Mouse (Mus musculus): ENCODE measurements at regions not wholly inside any gene's neighbourhood (a gene's known extent, or its start where the extent isn't known, plus 50 kb on each side); places are given as distances from the start of the nearest gene placed in this dataset.

DNA sequence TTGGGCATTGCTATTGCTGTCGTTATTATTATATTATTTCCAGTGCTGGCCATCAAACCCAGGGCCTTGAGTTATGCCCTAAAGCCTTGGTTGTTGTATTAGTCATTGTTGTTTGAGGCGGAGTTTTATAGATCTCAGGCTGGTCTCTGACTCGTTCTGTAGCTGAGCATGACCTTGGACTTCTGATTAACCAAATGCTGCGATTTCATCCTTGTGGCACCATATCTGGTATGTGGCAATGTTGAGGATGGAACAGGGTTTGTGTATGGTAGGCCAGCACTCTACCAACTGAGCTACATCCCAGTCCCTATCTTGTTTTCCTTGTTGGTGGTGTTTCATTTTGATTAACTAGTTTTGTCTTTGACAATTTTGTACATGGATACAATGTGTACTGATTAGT lies 130.7 kb upstream of the Acsl4 start:
- TF ChIP-seq CTCF (IDR thresholded peaks at IDR 0.05; ENCODE audit: extremely low read depth, insufficient read depth, low read length) = no peak
- no peak for TF ChIP-seq POLR2A (IDR thresholded peaks at IDR 0.05; ENCODE audit: extremely low read depth, insufficient read depth, low read length)

Data from cortical plate, adult 2 months (tissue).